In genomic region chr13:97824071-97824716, GRCm38 (mm10) we compare ENCODE assay signal across 9 mouse cellular contexts.
DNase-seq lines count a peak whose midpoint lies in the region; ATAC-seq and TF ChIP-seq lines count a peak whose summit lies in the region.
"Had no signal": no experiment of that assay in that cellular context is flagged by ENCODE, and none has a peak within 500 bp of the region (broad histone marks: within the 10 kb centered on the region; RNA-seq: fewer than 3 reads in every experiment).

No protein-coding gene starts in this region.

- TF ChIP-seq CTCF in kidney, postnatal 0 days (IDR thresholded peaks at IDR 0.05; ENCODE audit: low read depth): no peak

- WGBS in kidney, postnatal 0 days: 43% methylated on average over 20 of the region's 20 CpGs
- WGBS in heart, embryonic 10.5 days: 64% methylated on average over 20 of the region's 20 CpGs
- 12% methylated on average over 20 of the region's 20 CpGs for WGBS in midbrain, embryonic 15.5 days

- peaks cover 14% of the 10 kb centered on the region; the same call in 1 of the 2 replicates for H3K4me1 ChIP-seq in kidney, postnatal 0 days (replicated peaks; ENCODE audit: insufficient read depth, low read length)
- peaks cover 13% of the 10 kb centered on the region for H3K4me1 ChIP-seq in heart, embryonic 10.5 days
- H3K4me1 ChIP-seq in midbrain, embryonic 15.5 days: peaks cover 28% of the 10 kb centered on the region

- no peak for ATAC-seq in kidney, postnatal 0 days (replicated peaks; ENCODE audit: low FRiP score, low read depth)
- ATAC-seq in midbrain, embryonic 15.5 days (replicated peaks): peak; percentile 85
- no peak for ATAC-seq in CD4-positive, CD25-positive, alpha-beta regulatory T cell, adult 4 months

- peak; percentile 64 for DNase-seq in kidney, postnatal 0 days (ENCODE audit: low spot score)
- no peak for DNase-seq in kidney, adult 18-20 months
- DNase-seq in cerebellum, postnatal 25 days: peak; percentile 39 to 59
- DNase-seq in heart, embryonic 10.5 days (ENCODE audit: low spot score): no peak
- peak; percentile 36 to 46 for DNase-seq in layer of hippocampus, postnatal 25 days (ENCODE audit: extremely low spot score in 1 of 2, low spot score in 1 of 2)
- peak; percentile 50 to 64 for DNase-seq in thymus, postnatal 10 days (ENCODE audit: low spot score in 2 of 2)

- H3K36me3 ChIP-seq in kidney, postnatal 0 days (ENCODE audit: insufficient read depth, low read length): no peaks in the 10 kb centered on the region
- no peaks in the 10 kb centered on the region for H3K36me3 ChIP-seq in heart, embryonic 10.5 days
- H3K36me3 ChIP-seq in midbrain, embryonic 15.5 days (replicated peaks): no peaks in the 10 kb centered on the region

- no peak overlapping the region for H3K4me3 ChIP-seq in kidney, postnatal 0 days (replicated peaks; ENCODE audit: low read depth, low read length)
- peak overlapping the region; percentile 28 for H3K4me3 ChIP-seq in heart, embryonic 10.5 days
- peak overlapping the region; percentile 23 for H3K4me3 ChIP-seq in midbrain, embryonic 15.5 days

- no peak overlapping the region for H3K27ac ChIP-seq in kidney, postnatal 0 days
- H3K27ac ChIP-seq in heart, embryonic 10.5 days: no peak overlapping the region
- H3K27ac ChIP-seq in midbrain, embryonic 15.5 days: peak overlapping the region; percentile 67

- no peaks in the 10 kb centered on the region for H3K9me3 ChIP-seq in kidney, postnatal 0 days (replicated peaks; ENCODE audit: low read length)
- H3K9me3 ChIP-seq in heart, embryonic 10.5 days: no peaks in the 10 kb centered on the region
- H3K9me3 ChIP-seq in midbrain, embryonic 15.5 days: no peaks in the 10 kb centered on the region

- H3K4me2 ChIP-seq in kidney, postnatal 0 days (ENCODE audit: low read length): peak overlapping the region; percentile 46
- H3K4me2 ChIP-seq in midbrain, embryonic 15.5 days: peak overlapping the region; percentile 53

- no peak overlapping the region for H3K9ac ChIP-seq in kidney, postnatal 0 days (ENCODE audit: low read depth, low read length)
- H3K9ac ChIP-seq in midbrain, embryonic 15.5 days: peak overlapping the region; percentile 11; the same call in 1 of the 2 replicates

- H3K27me3 ChIP-seq in kidney, postnatal 0 days (ENCODE audit: insufficient read depth, low read length): no peaks in the 10 kb centered on the region
- no peaks in the 10 kb centered on the region for H3K27me3 ChIP-seq in heart, embryonic 10.5 days (ENCODE audit: insufficient read depth, poor library complexity, severe bottlenecking)
- H3K27me3 ChIP-seq in midbrain, embryonic 15.5 days (replicated peaks): no peaks in the 10 kb centered on the region
- H3K27me3 ChIP-seq: CH12.LX had no signal

Comparison
In these comparisons a context has a peak if more than half of its experiments do, and no peak if none do; other contexts are left out.
1. DNase-seq: peak in kidney, postnatal 0 days (single experiment), cerebellum, postnatal 25 days (2 of 2), layer of hippocampus, postnatal 25 days (2 of 2) and thymus, postnatal 10 days (2 of 2); none in kidney, adult 18-20 months (single experiment) and heart, embryonic 10.5 days (single experiment).